Comparison of ENCODE assay signal across 8 mouse cellular contexts in the genomic region with DNA sequence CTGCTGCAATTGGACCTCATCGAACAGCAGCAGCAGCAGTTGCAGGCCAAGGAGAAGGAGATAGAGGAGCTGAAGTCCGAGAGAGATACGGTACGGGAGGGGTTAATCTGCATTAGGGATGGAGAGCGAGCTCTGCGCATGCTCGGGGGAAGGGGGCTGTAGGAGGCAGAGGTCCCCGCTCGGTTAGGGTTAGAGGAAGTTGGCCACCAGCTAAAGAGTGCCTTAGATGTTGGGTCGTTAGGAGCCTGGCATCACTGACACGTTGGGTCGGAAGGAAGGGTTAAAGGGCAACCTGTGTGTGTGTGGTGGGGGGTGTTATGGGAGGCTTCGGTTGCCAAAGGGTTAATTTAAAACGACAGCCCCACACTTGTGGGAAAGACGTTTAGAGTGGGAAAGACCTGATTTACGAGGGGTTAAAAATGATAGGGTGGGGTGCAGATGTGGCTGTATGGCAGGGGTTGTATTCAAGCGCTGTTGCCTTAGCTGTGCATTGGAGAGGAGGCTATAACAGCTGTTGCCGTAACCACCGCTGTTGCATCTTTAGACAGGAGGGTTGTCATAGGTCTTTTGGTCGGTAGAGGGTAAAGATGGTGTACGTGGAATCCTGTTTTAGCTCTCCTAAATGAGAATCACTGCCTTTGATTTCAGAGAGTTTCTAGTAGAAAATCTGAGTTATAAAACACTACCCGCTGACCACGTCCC. TPM values are rescaled to one million over a fixed set of nuclear protein-coding genes. Genes with fewer than 3 reads are reported as not detected.
DNase-seq lines count a peak whose midpoint lies in the region; ATAC-seq lines count a peak whose summit lies in the region.

No protein-coding gene starts in this region.

- peak; percentile 27 for ATAC-seq in intestine, embryonic 16.5 days
- peak; percentile 50 for ATAC-seq in limb, embryonic 12.5 days (ENCODE audit: insufficient number of reproducible peaks, insufficient read depth, low FRiP score, low TSS enrichment, low read depth)
- ATAC-seq in midbrain, embryonic 15.5 days (replicated peaks), result peak; percentile 55
- peak; percentile 12; the same call in 1 of the 2 replicates for ATAC-seq in stomach, embryonic 16.5 days (ENCODE audit: insufficient read depth, low FRiP score)

- peaks cover 9% of the 10 kb centered on the region for H3K36me3 ChIP-seq in intestine, embryonic 16.5 days (ENCODE audit: control insufficient read depth, insufficient read depth, low read length)
- peaks cover 42% of the 10 kb centered on the region for H3K36me3 ChIP-seq in limb, embryonic 12.5 days
- H3K36me3 ChIP-seq in midbrain, embryonic 15.5 days (replicated peaks), result peaks cover 16% of the 10 kb centered on the region; the same call in 1 of the 2 replicates
- no peaks in the 10 kb centered on the region; the same call in 1 of the 2 replicates for H3K36me3 ChIP-seq in stomach, embryonic 16.5 days (ENCODE audit: control insufficient read depth, insufficient read depth, low read length)

- 1% methylated on average over 23 of the region's 23 CpGs for WGBS in intestine, embryonic 16.5 days
- 2% methylated on average over 23 of the region's 23 CpGs for WGBS in limb, embryonic 12.5 days
- WGBS in midbrain, embryonic 15.5 days, result 2% methylated on average over 23 of the region's 23 CpGs
- WGBS in stomach, embryonic 16.5 days, result 2% methylated on average over 23 of the region's 23 CpGs

- H3K4me1 ChIP-seq in intestine, embryonic 16.5 days (ENCODE audit: control insufficient read depth, insufficient read depth, low read length), result peaks cover 23% of the 10 kb centered on the region
- H3K4me1 ChIP-seq in limb, embryonic 12.5 days (replicated peaks), result peaks cover 29% of the 10 kb centered on the region
- peaks cover 44% of the 10 kb centered on the region for H3K4me1 ChIP-seq in midbrain, embryonic 15.5 days
- H3K4me1 ChIP-seq in stomach, embryonic 16.5 days (ENCODE audit: control insufficient read depth, insufficient read depth, low read length), result peaks cover 25% of the 10 kb centered on the region

- H3K9me3 ChIP-seq in intestine, embryonic 16.5 days (ENCODE audit: control insufficient read depth, low read length), result no peaks in the 10 kb centered on the region
- H3K9me3 ChIP-seq in limb, embryonic 12.5 days, result no peaks in the 10 kb centered on the region
- no peaks in the 10 kb centered on the region for H3K9me3 ChIP-seq in midbrain, embryonic 15.5 days
- H3K9me3 ChIP-seq in stomach, embryonic 16.5 days (replicated peaks; ENCODE audit: control insufficient read depth, low read length), result no peaks in the 10 kb centered on the region

- peak overlapping the region; percentile 99 for H3K9ac ChIP-seq in intestine, embryonic 16.5 days (ENCODE audit: low read depth, low read length)
- H3K9ac ChIP-seq in limb, embryonic 12.5 days (replicated peaks), result peak overlapping the region; percentile 100
- H3K9ac ChIP-seq in midbrain, embryonic 15.5 days, result peak overlapping the region; percentile 100
- peak overlapping the region; percentile 100 for H3K9ac ChIP-seq in stomach, embryonic 16.5 days (ENCODE audit: low read length)

- H3K4me2 ChIP-seq in intestine, embryonic 16.5 days (ENCODE audit: low read depth, low read length), result peak overlapping the region; percentile 87
- H3K4me2 ChIP-seq in limb, embryonic 12.5 days, result peak overlapping the region; percentile 99
- H3K4me2 ChIP-seq in midbrain, embryonic 15.5 days, result peak overlapping the region; percentile 98
- H3K4me2 ChIP-seq in stomach, embryonic 16.5 days (ENCODE audit: low read depth, low read length), result peak overlapping the region; percentile 97

- peak overlapping the region; percentile 100 for H3K4me3 ChIP-seq in intestine, embryonic 16.5 days (ENCODE audit: low read length)
- H3K4me3 ChIP-seq in limb, embryonic 12.5 days (replicated peaks), result peak overlapping the region; percentile 100
- H3K4me3 ChIP-seq in midbrain, embryonic 15.5 days, result peak overlapping the region; percentile 94
- peak overlapping the region; percentile 100 for H3K4me3 ChIP-seq in stomach, embryonic 16.5 days (replicated peaks; ENCODE audit: low read length)

- peak overlapping the region; percentile 97 for H3K27ac ChIP-seq in intestine, embryonic 16.5 days (ENCODE audit: low read length)
- H3K27ac ChIP-seq in limb, embryonic 12.5 days, result peak overlapping the region; percentile 100
- peak overlapping the region; percentile 99 for H3K27ac ChIP-seq in midbrain, embryonic 15.5 days
- peak overlapping the region; percentile 100 for H3K27ac ChIP-seq in stomach, embryonic 16.5 days (ENCODE audit: low read length)

- H3K27me3 ChIP-seq in intestine, embryonic 16.5 days (replicated peaks; ENCODE audit: control insufficient read depth, insufficient read depth, low read length), result no peaks in the 10 kb centered on the region
- H3K27me3 ChIP-seq in limb, embryonic 12.5 days, result no peaks in the 10 kb centered on the region
- no peaks in the 10 kb centered on the region for H3K27me3 ChIP-seq in midbrain, embryonic 15.5 days (replicated peaks)
- H3K27me3 ChIP-seq in stomach, embryonic 16.5 days (ENCODE audit: control insufficient read depth, insufficient read depth, low read length), result no peaks in the 10 kb centered on the region

- DNase-seq in urinary bladder, postnatal 14 days (ENCODE audit: low spot score), result peak; percentile 68
- DNase-seq in urinary bladder, adult 18-20 months (ENCODE audit: low spot score in 2 of 2), result no peak
- peak; percentile 90 for DNase-seq in embryo, embryonic 10.5 days (ENCODE audit: low spot score)
- peak; percentile 45 to 76 for DNase-seq in gastrocnemius, postnatal 4 days (ENCODE audit: low spot score in 2 of 2)

RNA-seq across cellular contexts. Expression of gene Msl1, which starts 1.4 kb away (rescaled TPM):
- 10 to 100 TPM; 79.3 to 83.9 TPM for total RNA-seq in gastrocnemius, postnatal 4 days (2021)
- 13.5 and 14.5 TPM in 2 replicates for polyA plus RNA-seq in intestine, embryonic 16.5 days (2015; fragmentation: Nextera tagmentation; extraction: Ambion mirVana)
- 32.7 and 35.3 TPM in 2 replicates for polyA plus RNA-seq in limb, embryonic 12.5 days (2016; fragmentation: Nextera tagmentation; extraction: Ambion mirVana)
- 33.2 and 33.6 TPM in 2 replicates for polyA plus RNA-seq in midbrain, embryonic 15.5 days (2015; fragmentation: Nextera tagmentation; extraction: Ambion mirVana)
- polyA plus RNA-seq in stomach, embryonic 16.5 days (2015; fragmentation: Nextera tagmentation; extraction: Ambion mirVana), result 18.0 and 18.4 TPM in 2 replicates

RNA-seq across cellular contexts. Expression of gene Casc3, which starts 8.0 kb away (rescaled TPM):
- 10 to 100 TPM; 28.3 to 31.6 TPM for total RNA-seq in gastrocnemius, postnatal 4 days (2021)
- polyA plus RNA-seq in intestine, embryonic 16.5 days (2015; fragmentation: Nextera tagmentation; extraction: Ambion mirVana), result 23.1 and 24.3 TPM in 2 replicates
- polyA plus RNA-seq in limb, embryonic 12.5 days (2016; fragmentation: Nextera tagmentation; extraction: Ambion mirVana), result 48.1 and 54.1 TPM in 2 replicates
- 56.3 and 57.7 TPM in 2 replicates for polyA plus RNA-seq in midbrain, embryonic 15.5 days (2015; fragmentation: Nextera tagmentation; extraction: Ambion mirVana)
- polyA plus RNA-seq in stomach, embryonic 16.5 days (2015; fragmentation: Nextera tagmentation; extraction: Ambion mirVana), result 25.1 and 26.3 TPM in 2 replicates

RNA-seq across cellular contexts. Expression of gene Nr1d1, which starts 21.5 kb away (rescaled TPM):
- total RNA-seq in gastrocnemius, postnatal 4 days (2021), result 10 to 100 TPM; 26.7 to 34.2 TPM
- polyA plus RNA-seq in intestine, embryonic 16.5 days (2015; fragmentation: Nextera tagmentation; extraction: Ambion mirVana), result 2.3 and 2.7 TPM in 2 replicates
- polyA plus RNA-seq in limb, embryonic 12.5 days (2016; fragmentation: Nextera tagmentation; extraction: Ambion mirVana), result 0.79 and 1.0 TPM in 2 replicates
- polyA plus RNA-seq in midbrain, embryonic 15.5 days (2015; fragmentation: Nextera tagmentation; extraction: Ambion mirVana), result 3.4 and 3.9 TPM in 2 replicates
- polyA plus RNA-seq in stomach, embryonic 16.5 days (2015; fragmentation: Nextera tagmentation; extraction: Ambion mirVana), result 2.6 and 4.1 TPM in 2 replicates

RNA-seq across cellular contexts. Expression of gene Rapgefl1, which starts 39.9 kb away (rescaled TPM):
- 1 to 10 TPM; 3.4 to 4.3 TPM for total RNA-seq in gastrocnemius, postnatal 4 days (2021)
- polyA plus RNA-seq in intestine, embryonic 16.5 days (2015; fragmentation: Nextera tagmentation; extraction: Ambion mirVana), result 0.67 and 1.1 TPM in 2 replicates
- polyA plus RNA-seq in limb, embryonic 12.5 days (2016; fragmentation: Nextera tagmentation; extraction: Ambion mirVana), result 2.5 and 3.3 TPM in 2 replicates
- polyA plus RNA-seq in midbrain, embryonic 15.5 days (2015; fragmentation: Nextera tagmentation; extraction: Ambion mirVana), result 9.1 and 9.2 TPM in 2 replicates
- polyA plus RNA-seq in stomach, embryonic 16.5 days (2015; fragmentation: Nextera tagmentation; extraction: Ambion mirVana), result 6.5 and 7.8 TPM in 2 replicates

RNA-seq across cellular contexts. Expression of gene Thra, which starts 56.2 kb away (rescaled TPM):
- total RNA-seq in gastrocnemius, postnatal 4 days (2021), result 100 to 1,000 TPM; 225 TPM
- polyA plus RNA-seq in intestine, embryonic 16.5 days (2015; fragmentation: Nextera tagmentation; extraction: Ambion mirVana), result 41.5 and 42.0 TPM in 2 replicates
- 22.3 and 24.9 TPM in 2 replicates for polyA plus RNA-seq in limb, embryonic 12.5 days (2016; fragmentation: Nextera tagmentation; extraction: Ambion mirVana)
- 151 and 158 TPM in 2 replicates for polyA plus RNA-seq in midbrain, embryonic 15.5 days (2015; fragmentation: Nextera tagmentation; extraction: Ambion mirVana)
- polyA plus RNA-seq in stomach, embryonic 16.5 days (2015; fragmentation: Nextera tagmentation; extraction: Ambion mirVana), result 32.9 and 37.8 TPM in 2 replicates

Comparison
In these comparisons a context has a peak if more than half of its experiments do, and no peak if none do; other contexts are left out.
1. DNase-seq: peak in urinary bladder, postnatal 14 days (single experiment), embryo, embryonic 10.5 days (single experiment) and gastrocnemius, postnatal 4 days (2 of 2); none in urinary bladder, adult 18-20 months (0 of 2).
2. Peak in every context shown above with its lines, with median percentiles within 50 percentile points of each other: ATAC-seq, H3K27ac ChIP-seq, H3K4me2 ChIP-seq, H3K4me3 ChIP-seq and H3K9ac ChIP-seq.